Mouse (Mus musculus) olfactory bulb, adult 2 months (tissue): ENCODE measurements around the gene Xdh.

Experiments used
- CTCF ChIP-seq: fragments of 200-500 bp; IDR thresholded peaks from 2 replicates; pipeline ENCODE4 v1.5.1; 2012; ENCODE audit warnings: low read depth, mild to moderate bottlenecking, low read length, moderate library complexity; ENCODE audit not compliant: insufficient read depth
- POLR2A ChIP-seq: fragments of 200-500 bp; IDR thresholded peaks from 2 replicates; pipeline ENCODE4 v1.6.1; 2012; ENCODE audit warnings: mild to moderate bottlenecking, low read depth, low read length, moderate library complexity; ENCODE audit not compliant: insufficient read depth

DNA sequence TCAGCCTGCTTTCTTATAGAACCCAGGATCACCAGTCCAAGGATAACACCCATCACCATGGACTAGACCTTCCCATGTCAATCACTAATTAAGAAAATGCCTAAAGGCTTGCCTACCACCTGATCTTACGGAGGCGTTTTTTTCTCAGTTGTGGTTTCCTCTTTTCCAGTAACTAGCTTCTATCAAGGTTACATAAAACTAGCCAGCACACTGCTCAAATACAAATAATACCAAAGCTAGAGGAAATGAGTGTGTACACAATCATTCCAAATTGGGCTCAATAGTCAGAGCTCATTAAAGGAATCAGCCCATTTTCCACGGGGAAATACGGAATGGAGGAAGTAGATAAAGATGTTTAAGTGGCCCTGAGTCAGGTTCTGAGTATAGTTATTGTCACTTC, 74.7 kb downstream of the Xdh start:
- TF ChIP-seq CTCF (no peak), POLR2A (no peak)
